Mouse (Mus musculus) neural tube, embryonic 14.5 days (tissue): ENCODE data around the gene Slc25a39. TPM values are rescaled to one million over a fixed set of nuclear protein-coding genes. Genes with fewer than 3 reads are reported as not detected.
"Not testable (repeated sequence)": the region's sequence is repeated elsewhere in the genome, so short reads cannot be mapped to it uniquely, and the experiment has no call there.

Experiments
- ATAC-seq: fragments of 200-750 bp; cut with Nextera tagmentation; 2 replicates; pipeline ENCODE4 v1.8.0; 2017; ENCODE audit warnings: low read depth, mild to moderate bottlenecking, moderate TSS enrichment, moderate library complexity
- H3K27ac ChIP-seq: fragments of 300-500 bp; sonication (generic); 2 replicates; pipeline ENCODE4 v1.5.1; 2014; ENCODE audit warnings: low read depth, mild to moderate bottlenecking, control low read depth, low read length, moderate library complexity, mixed read lengths
- H3K27me3 ChIP-seq: fragments of 300-500 bp; sonication (generic); 2 replicates; pipeline ENCODE4 v1.6.1; 2014; ENCODE audit warnings: low read length; ENCODE audit not compliant: control insufficient read depth, insufficient read depth
- H3K36me3 ChIP-seq: fragments of 300-500 bp; sonication (generic); 2 replicates; pipeline ENCODE4 v1.6.1; 2014; ENCODE audit warnings: low read length, mixed read lengths; ENCODE audit not compliant: control insufficient read depth, insufficient read depth
- H3K4me1 ChIP-seq: fragments of 300-500 bp; sonication (generic); 2 replicates; pipeline ENCODE4 v1.6.1; 2014; ENCODE audit warnings: low read length; ENCODE audit not compliant: control insufficient read depth, insufficient read depth
- H3K4me2 ChIP-seq: fragments of 300-500 bp; sonication (generic); 2 replicates; pipeline ENCODE4 v1.6.1; 2014; ENCODE audit warnings: mild to moderate bottlenecking, low read depth, low read length, control low read depth
- H3K4me3 ChIP-seq: fragments of 300-500 bp; sonication (generic); 2 replicates; pipeline ENCODE4 v1.5.1; 2014; ENCODE audit warnings: low read depth, low read length, control low read depth, mixed read lengths
- H3K9ac ChIP-seq: fragments of 300-500 bp; sonication (generic); replicated peaks from 2 replicates; pipeline ENCODE4 v1.6.1; 2014; ENCODE audit warnings: low read depth, mild to moderate bottlenecking, control low read depth, low read length, mixed read lengths
- H3K9me3 ChIP-seq: fragments of 300-500 bp; sonication (generic); 2 replicates; pipeline ENCODE4 v1.6.1; 2016; ENCODE audit warnings: low read length; ENCODE audit not compliant: control insufficient read depth
- WGBS: fragments of 180-500 bp; shearing (Covaris S2); extraction: QIAGEN DNeasy Blood & Tissue Kit; methylation state at CpG from one replicate; pipeline ENCODE4 v1.1.7; 2014; 5-methylcytosine and 5-hydroxymethylcytosine counted together
- polyA plus RNA-seq: library from polyadenylated mRNA; unstranded; fragments of >200 nt; fragmentation: Nextera tagmentation; extraction: Ambion mirVana; gene quantifications from 2 replicates; pipeline ENCODE4 v1.2.1, GENCODE M21; 2014

Gene Slc25a39
- polyA plus RNA-seq, 1 experiment from 2014 or later: 141 TPM

GRCm38 (mm10) chr11:102394421-102395124 is 13.2 kb downstream of the Slc25a39 start:
- Histone ChIP-seq H3K36me3 (peaks cover 5% of the 10 kb centered on the region), H3K9ac (peak overlapping the region; percentile 95), H3K27ac (peak overlapping the region; percentile 96), H3K9me3 (no peaks in the 10 kb centered on the region), H3K27me3 (no peaks in the 10 kb centered on the region), H3K4me1 (peaks cover 49% of the 10 kb centered on the region), H3K4me2 (peak overlapping the region; percentile 74), H3K4me3 (peak overlapping the region; percentile 66)
- 59% methylated on average over 9 of the region's 9 CpGs for WGBS
- ATAC-seq: no peak

- peak overlapping the region; percentile 74 for H3K4me2 ChIP-seq
- peak overlapping the region; percentile 96 for H3K27ac ChIP-seq
- no peaks in the 10 kb centered on the region for H3K27me3 ChIP-seq
- 5% methylated on average over 17 of the region's 17 CpGs for WGBS
- ATAC-seq: peak; percentile 75
- H3K36me3 ChIP-seq: peaks cover 2% of the 10 kb centered on the region; the same call in 1 of the 2 replicates
- peaks cover 45% of the 10 kb centered on the region for H3K4me1 ChIP-seq
- peak overlapping the region; percentile 66 for H3K4me3 ChIP-seq
- H3K9me3 ChIP-seq: no peaks in the 10 kb centered on the region
- peak overlapping the region; percentile 95 for H3K9ac ChIP-seq
These were observed 13.9 kb downstream of the Slc25a39 start for GRCm38 (mm10) chr11:102393719-102394420.

GRCm38 (mm10) chr11:102393238-102393634 is 14.5 kb downstream of the Slc25a39 start, which contains the start of gene Rundc3a:
TSS of gene Rundc3a (plus strand) at chr11:102393403.
- Histone ChIP-seq H3K4me3 (peak within 1 kb of the TSS; percentile 66), H3K36me3 (peaks cover 2% of the 10 kb centered on the region; the same call in 1 of the 2 replicates), H3K27ac (peak within 1 kb of the TSS; percentile 96), H3K4me2 (peak within 1 kb of the TSS; percentile 74), H3K9ac (peak within 1 kb of the TSS; percentile 95), H3K4me1 (peaks cover 41% of the 10 kb centered on the region), H3K27me3 (no peaks in the 10 kb centered on the region), H3K9me3 (no peaks in the 10 kb centered on the region)
- WGBS: under 1% methylated on average over 30 of the region's 34 CpGs
- peak; percentile 91 for ATAC-seq

GRCm38 (mm10) chr11:102392441-102393237 is 15.1 kb downstream of the Slc25a39 start:
- peak overlapping the region; percentile 96 for H3K27ac ChIP-seq
- no peaks in the 10 kb centered on the region for H3K36me3 ChIP-seq
- peak overlapping the region; percentile 66 for H3K4me3 ChIP-seq
- peak overlapping the region; percentile 57 for H3K9ac ChIP-seq
- whole genome bisulfite sequencing: 22% methylated on average over 15 of the region's 15 CpGs
- H3K4me1 ChIP-seq: peaks cover 37% of the 10 kb centered on the region
- H3K4me2 ChIP-seq: peak overlapping the region; percentile 74
- H3K27me3 ChIP-seq: no peaks in the 10 kb centered on the region
- ATAC-seq: peak; percentile 52; the same call in 1 of the 2 replicates
- no peaks in the 10 kb centered on the region for H3K9me3 ChIP-seq

- H3K4me1 ChIP-seq, H3K4me2 ChIP-seq, H3K36me3 ChIP-seq, H3K9ac ChIP-seq, H3K9me3 ChIP-seq, H3K27me3 ChIP-seq, H3K27ac ChIP-seq, ATAC-seq, H3K4me3 ChIP-seq: not testable (repeated sequence)
- 93% methylated on average over 4 of the region's 5 CpGs for WGBS
These were observed 18.3 kb downstream of the Slc25a39 start for GRCm38 (mm10) chr11:102389436-102389835.

GRCm38 (mm10) chr11:102386121-102386520 is 21.6 kb downstream of the Slc25a39 start:
- H3K9ac ChIP-seq: no peak overlapping the region
- H3K27me3 ChIP-seq: no peaks in the 10 kb centered on the region
- H3K36me3 ChIP-seq: no peaks in the 10 kb centered on the region
- H3K4me1 ChIP-seq: no peaks in the 10 kb centered on the region
- H3K9me3 ChIP-seq: no peaks in the 10 kb centered on the region
- no peak overlapping the region for H3K4me3 ChIP-seq
- no peak overlapping the region for H3K4me2 ChIP-seq
- 78% methylated on average over 5 of the region's 5 CpGs for WGBS
- no peak overlapping the region for H3K27ac ChIP-seq
- no peak for ATAC-seq

- no peak overlapping the region for H3K4me2 ChIP-seq
- no peak overlapping the region for H3K27ac ChIP-seq
- H3K36me3 ChIP-seq: no peaks in the 10 kb centered on the region
- H3K4me3 ChIP-seq: no peak overlapping the region
- H3K27me3 ChIP-seq: no peaks in the 10 kb centered on the region
- no peaks in the 10 kb centered on the region for H3K4me1 ChIP-seq
- no peak for ATAC-seq
- H3K9me3 ChIP-seq: no peaks in the 10 kb centered on the region
- 59% methylated on average over 4 of the region's 4 CpGs for WGBS
- H3K9ac ChIP-seq: no peak overlapping the region
These were observed 22.7 kb downstream of the Slc25a39 start for GRCm38 (mm10) chr11:102385075-102385474.

GRCm38 (mm10) chr11:102384418-102384817 is 23.3 kb downstream of the Slc25a39 start:
- Histone ChIP-seq H3K36me3 (no peaks in the 10 kb centered on the region), H3K27ac (no peak overlapping the region), H3K27me3 (no peaks in the 10 kb centered on the region), H3K9ac (no peak overlapping the region), H3K4me2 (no peak overlapping the region), H3K4me1 (no peaks in the 10 kb centered on the region), H3K9me3 (no peaks in the 10 kb centered on the region), H3K4me3 (no peak overlapping the region)
- ATAC-seq: no peak
- WGBS: 87% methylated on average over 2 of the region's 2 CpGs
